Mouse (Mus musculus): ENCODE measurements around the gene Apeh. TPM values are rescaled to one million over a fixed set of nuclear protein-coding genes. Genes with fewer than 3 reads are reported as not detected.
A peak's percentile ranks its signal among the peaks of the same experiment; 100 is the strongest.

The Apeh gene
- polyA plus RNA-seq, 1 experiment from 2014 or later, result 50.8 TPM

- Histone ChIP-seq H3K27me3 (ENCODE audit: control insufficient read depth, insufficient read depth, low read depth, low read length) (no peaks in the 10 kb centered on the region), H3K9ac (ENCODE audit: low read depth, low read length) (peak overlapping the region; percentile 78), H3K4me3 (ENCODE audit: low read depth, low read length) (peak overlapping the region; percentile 60), H3K27ac (ENCODE audit: low read length) (peak overlapping the region; percentile 75; the same call in 1 of the 2 replicates), H3K9me3 (replicated peaks; ENCODE audit: control insufficient read depth, low read length, poor library complexity, severe bottlenecking) (no peaks in the 10 kb centered on the region), H3K36me3 (ENCODE audit: control insufficient read depth, insufficient read depth, low read length) (peaks cover 18% of the 10 kb centered on the region; the same call in 1 of the 2 replicates), H3K4me2 (ENCODE audit: low read length) (peak overlapping the region; percentile 98), H3K4me1 (ENCODE audit: control insufficient read depth, insufficient read depth, low read length) (peaks cover 14% of the 10 kb centered on the region)
- WGBS, result 0% methylated on average over 16 of the region's 16 CpGs
- ATAC-seq, result peak; percentile 25
Measured at GRCm38 (mm10) chr9:108094998-108095411, 599 bp upstream of the Apeh start.

GRCm38 (mm10) chr9:108093586-108093985, 820 bp downstream of the Apeh start:
- 72% methylated on average over 10 of the region's 10 CpGs for WGBS
- Histone ChIP-seq H3K27ac (ENCODE audit: low read length) (peak overlapping the region; percentile 75; the same call in 1 of the 2 replicates), H3K4me2 (ENCODE audit: low read length) (peak overlapping the region; percentile 98)

GRCm38 (mm10) chr9:108090611-108091120, 3.7 kb downstream of the Apeh start:
- Histone ChIP-seq H3K9me3 (replicated peaks; ENCODE audit: control insufficient read depth, low read length, poor library complexity, severe bottlenecking) (no peaks in the 10 kb centered on the region), H3K4me1 (ENCODE audit: control insufficient read depth, insufficient read depth, low read length) (peaks cover 12% of the 10 kb centered on the region), H3K27ac (ENCODE audit: low read length) (no peak overlapping the region), H3K27me3 (ENCODE audit: control insufficient read depth, insufficient read depth, low read depth, low read length) (no peaks in the 10 kb centered on the region), H3K36me3 (ENCODE audit: control insufficient read depth, insufficient read depth, low read length) (peaks cover 39% of the 10 kb centered on the region), H3K4me3 (ENCODE audit: low read depth, low read length) (no peak overlapping the region), H3K9ac (ENCODE audit: low read depth, low read length) (no peak overlapping the region), H3K4me2 (ENCODE audit: low read length) (no peak overlapping the region)
- no peak for ATAC-seq
- WGBS, result 98% methylated on average over 7 of the region's 7 CpGs

More at GRCm38 (mm10) chr9:108093586-108093985, 820 bp downstream of the Apeh start:
- Histone ChIP-seq H3K9me3 (replicated peaks; ENCODE audit: control insufficient read depth, low read length, poor library complexity, severe bottlenecking) (no peaks in the 10 kb centered on the region), H3K4me1 (ENCODE audit: control insufficient read depth, insufficient read depth, low read length) (peaks cover 14% of the 10 kb centered on the region), H3K36me3 (ENCODE audit: control insufficient read depth, insufficient read depth, low read length) (peaks cover 18% of the 10 kb centered on the region), H3K9ac (ENCODE audit: low read depth, low read length) (peak overlapping the region; percentile 78), H3K4me3 (ENCODE audit: low read depth, low read length) (peak overlapping the region; percentile 60), H3K27me3 (ENCODE audit: control insufficient read depth, insufficient read depth, low read depth, low read length) (no peaks in the 10 kb centered on the region)
- ATAC-seq, result peak; percentile 0; the same call in 1 of the 2 replicates

- Histone ChIP-seq H3K27ac (ENCODE audit: low read length) (no peak overlapping the region), H3K4me1 (ENCODE audit: control insufficient read depth, insufficient read depth, low read length) (peaks cover 4% of the 10 kb centered on the region; the same call in 1 of the 2 replicates), H3K4me3 (ENCODE audit: low read depth, low read length) (no peak overlapping the region), H3K9ac (ENCODE audit: low read depth, low read length) (no peak overlapping the region), H3K9me3 (replicated peaks; ENCODE audit: control insufficient read depth, low read length, poor library complexity, severe bottlenecking) (no peaks in the 10 kb centered on the region), H3K27me3 (ENCODE audit: control insufficient read depth, insufficient read depth, low read depth, low read length) (peaks cover 33% of the 10 kb centered on the region), H3K36me3 (ENCODE audit: control insufficient read depth, insufficient read depth, low read length) (peaks cover 38% of the 10 kb centered on the region), H3K4me2 (ENCODE audit: low read length) (no peak overlapping the region)
- 95% methylated on average over 4 of the region's 4 CpGs for WGBS
- no peak for ATAC-seq
Measured at GRCm38 (mm10) chr9:108085261-108085660, 9.1 kb downstream of the Apeh start.

- H3K9me3 ChIP-seq (replicated peaks; ENCODE audit: control insufficient read depth, low read length, poor library complexity, severe bottlenecking), result no peaks in the 10 kb centered on the region
- H3K4me3 ChIP-seq (ENCODE audit: low read depth, low read length), result no peak overlapping the region
- H3K9ac ChIP-seq (ENCODE audit: low read depth, low read length), result no peak overlapping the region
- H3K4me1 ChIP-seq (ENCODE audit: control insufficient read depth, insufficient read depth, low read length), result peaks cover 10% of the 10 kb centered on the region
- WGBS, result 93% methylated on average over 6 of the region's 6 CpGs
- H3K4me2 ChIP-seq (ENCODE audit: low read length), result no peak overlapping the region
- ATAC-seq, result no peak
- H3K27ac ChIP-seq (ENCODE audit: low read length), result no peak overlapping the region
- H3K36me3 ChIP-seq (ENCODE audit: control insufficient read depth, insufficient read depth, low read length), result peaks cover 31% of the 10 kb centered on the region
- H3K27me3 ChIP-seq (ENCODE audit: control insufficient read depth, insufficient read depth, low read depth, low read length), result peaks cover 33% of the 10 kb centered on the region
Measured at GRCm38 (mm10) chr9:108083561-108083960, 10.8 kb downstream of the Apeh start.

- peaks cover 30% of the 10 kb centered on the region for H3K36me3 ChIP-seq (ENCODE audit: control insufficient read depth, insufficient read depth, low read length)
- peak within 1 kb of the TSS; percentile 20; the same call in 1 of the 2 replicates for H3K9ac ChIP-seq (ENCODE audit: low read depth, low read length)
- H3K4me3 ChIP-seq (ENCODE audit: low read depth, low read length), result peak within 1 kb of the TSS; percentile 12; the same call in 1 of the 2 replicates
- H3K4me1 ChIP-seq (ENCODE audit: control insufficient read depth, insufficient read depth, low read length), result peaks cover 15% of the 10 kb centered on the region
- H3K9me3 ChIP-seq (replicated peaks; ENCODE audit: control insufficient read depth, low read length, poor library complexity, severe bottlenecking), result no peaks in the 10 kb centered on the region
- WGBS, result 30% methylated on average over 12 of the region's 12 CpGs
- no peak within 1 kb of the TSS for H3K27ac ChIP-seq (ENCODE audit: low read length)
- ATAC-seq, result no peak
- H3K4me2 ChIP-seq (ENCODE audit: low read length), result peak within 1 kb of the TSS; percentile 39
- peaks cover 33% of the 10 kb centered on the region for H3K27me3 ChIP-seq (ENCODE audit: control insufficient read depth, insufficient read depth, low read depth, low read length)
Measured at GRCm38 (mm10) chr9:108082988-108083431, 11.4 kb downstream of the Apeh start, which contains the start of gene Rnf123. Gene Rnf123 (minus strand): TSS chr9:108083346.

GRCm38 (mm10) chr9:108082549-108082948, 11.9 kb downstream of the Apeh start:
- WGBS, result 8% methylated on average over 19 of the region's 19 CpGs
- no peak overlapping the region for H3K27ac ChIP-seq (ENCODE audit: low read length)
- H3K9ac ChIP-seq (ENCODE audit: low read depth, low read length), result peak overlapping the region; percentile 20; the same call in 1 of the 2 replicates
- H3K9me3 ChIP-seq (replicated peaks; ENCODE audit: control insufficient read depth, low read length, poor library complexity, severe bottlenecking), result no peaks in the 10 kb centered on the region
- H3K4me3 ChIP-seq (ENCODE audit: low read depth, low read length), result peak overlapping the region; percentile 12; the same call in 1 of the 2 replicates
- peaks cover 28% of the 10 kb centered on the region for H3K36me3 ChIP-seq (ENCODE audit: control insufficient read depth, insufficient read depth, low read length)
- peaks cover 33% of the 10 kb centered on the region for H3K27me3 ChIP-seq (ENCODE audit: control insufficient read depth, insufficient read depth, low read depth, low read length)
- peak overlapping the region; percentile 39 for H3K4me2 ChIP-seq (ENCODE audit: low read length)
- H3K4me1 ChIP-seq (ENCODE audit: control insufficient read depth, insufficient read depth, low read length), result peaks cover 20% of the 10 kb centered on the region
- ATAC-seq, result no peak

- H3K9me3 ChIP-seq (replicated peaks; ENCODE audit: control insufficient read depth, low read length, poor library complexity, severe bottlenecking), result no peaks in the 10 kb centered on the region
- H3K9ac ChIP-seq (ENCODE audit: low read depth, low read length), result peak within 1 kb of the TSS; percentile 86
- peaks cover 33% of the 10 kb centered on the region for H3K27me3 ChIP-seq (ENCODE audit: control insufficient read depth, insufficient read depth, low read depth, low read length)
- H3K4me2 ChIP-seq (ENCODE audit: low read length), result peak within 1 kb of the TSS; percentile 94
- no peak for ATAC-seq
- peaks cover 8% of the 10 kb centered on the region; the same call in 1 of the 2 replicates for H3K36me3 ChIP-seq (ENCODE audit: control insufficient read depth, insufficient read depth, low read length)
- peak within 1 kb of the TSS; percentile 66 for H3K4me3 ChIP-seq (ENCODE audit: low read depth, low read length)
- WGBS, result 80% methylated on average over 5 of the region's 5 CpGs
- peaks cover 20% of the 10 kb centered on the region for H3K4me1 ChIP-seq (ENCODE audit: control insufficient read depth, insufficient read depth, low read length)
- no peak within 1 kb of the TSS for H3K27ac ChIP-seq (ENCODE audit: low read length)
Measured at GRCm38 (mm10) chr9:108080168-108080567, 14.2 kb downstream of the Apeh start, which contains the start of gene Mst1. Gene Mst1 (plus strand): TSS chr9:108080436.
